Mouse (Mus musculus): ENCODE measurements at regions not wholly inside any gene's neighbourhood (a gene's known extent, or its start where the extent isn't known, plus 50 kb on each side); places are given as distances from the start of the nearest gene placed in this dataset.

GRCm38 (mm10) chr12:35319571-35319970 is 215.3 kb downstream of the Ahr start:
- TF ChIP-seq CTCF (IDR thresholded peaks at IDR 0.05; ENCODE audit: insufficient read depth, low read length) (no peak), POLR2A (IDR thresholded peaks at IDR 0.05; ENCODE audit: borderline replicate concordance, extremely low read depth, low read depth, low read length) (no peak)

Data from lung, adult 2 months (tissue).